Mouse (Mus musculus) brain, embryonic 14.5 days (tissue): ENCODE measurements around the gene Nusap1.

Source experiments
- CTCF ChIP-seq: fragments of 200-500 bp; IDR thresholded peaks from 2 replicates; pipeline ENCODE4 v1.5.1; 2012; ENCODE audit warnings: inconsistent platforms, mild to moderate bottlenecking, moderate library complexity, borderline replicate concordance; ENCODE audit not compliant: insufficient read depth, insufficient read length; ENCODE audit errors: extremely low read depth
- POLR2A ChIP-seq: fragments of 200-500 bp; IDR thresholded peaks from 2 replicates; pipeline ENCODE4 v1.6.1; 2012; ENCODE audit warnings: mild to moderate bottlenecking, inconsistent platforms, borderline replicate concordance; ENCODE audit not compliant: poor library complexity, insufficient read depth, insufficient read length, severe bottlenecking; ENCODE audit errors: extremely low read depth

DNA sequence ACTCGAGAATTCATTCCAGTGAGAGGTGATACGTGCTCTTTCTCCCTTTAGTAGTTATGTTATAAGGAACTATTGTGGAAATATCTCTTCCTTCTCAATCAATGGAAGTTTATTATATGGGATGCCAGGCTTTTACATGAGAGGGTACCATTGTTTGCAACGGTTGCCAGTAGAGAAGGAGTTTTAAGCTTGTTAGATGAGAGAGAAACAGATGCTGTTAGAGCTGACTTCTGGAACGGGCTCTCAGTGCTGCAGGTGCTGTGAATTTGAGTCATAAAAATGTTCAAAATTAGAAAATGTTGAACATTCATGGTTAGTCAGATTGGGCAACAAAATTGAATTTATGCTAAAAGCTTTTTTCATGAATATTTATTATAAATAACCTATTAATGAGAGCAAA is 17.1 kb upstream of the Nusap1 start:
- TF ChIP-seq CTCF (no peak), POLR2A (no peak)
